Mouse (Mus musculus): ENCODE data around the gene A730071L15Rik. TPM values are rescaled to one million over a fixed set of nuclear protein-coding genes. Genes with fewer than 3 reads are reported as not detected.
A peak's percentile ranks its signal among the peaks of the same experiment; 100 is the strongest.

Gene A730071L15Rik
- total RNA-seq, 2 experiments from 2014 or later: 0.15 to 0.20 TPM

- DNase-seq: no peak
- intact Hi-C loops (cut with DNase I): no loop called here
Measured at GRCm38 (mm10) chr11:6179194-6179593, 20.6 kb upstream of the A730071L15Rik start.

- intact Hi-C loops (cut with DNase I): no loop called here
- DNase-seq: no peak
Measured at GRCm38 (mm10) chr11:6180811-6181399, 18.9 kb upstream of the A730071L15Rik start.

GRCm38 (mm10) chr11:6183246-6183645 is 16.6 kb upstream of the A730071L15Rik start:
- intact Hi-C loops (cut with DNase I): no loop called here
- DNase-seq: no peak

DNA sequence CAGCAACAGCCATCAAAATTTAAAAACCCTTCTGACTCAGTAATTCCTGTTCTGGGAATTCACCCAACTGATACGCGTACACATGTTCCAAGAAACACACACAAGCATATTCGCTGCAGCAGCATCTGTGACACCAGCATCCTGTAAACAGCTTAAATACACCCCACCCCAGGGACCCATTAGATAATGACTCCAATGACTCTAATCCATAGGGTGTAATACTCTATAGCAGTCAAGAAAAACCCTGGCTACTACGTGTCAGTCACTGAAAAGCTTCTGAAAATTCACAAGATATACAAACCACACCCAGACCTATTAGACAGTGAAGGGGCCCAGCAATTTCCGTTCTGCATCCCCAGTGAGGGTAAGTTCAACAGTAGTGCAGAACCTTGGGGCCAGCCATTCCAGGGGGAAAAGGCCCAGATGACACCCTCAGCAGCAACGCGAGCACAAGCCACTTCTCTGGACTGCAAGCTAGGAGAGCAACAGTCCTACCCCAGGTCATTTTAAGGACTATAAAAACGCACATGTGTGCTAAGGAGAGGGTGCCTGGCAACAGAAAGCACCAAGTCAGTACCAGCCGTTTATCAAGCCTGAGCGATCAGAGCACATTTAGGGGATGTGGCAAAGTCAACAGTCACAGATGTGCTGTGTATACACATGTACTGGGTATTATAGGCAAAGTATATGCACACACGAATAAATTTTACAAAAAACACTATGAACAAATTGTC is 15.5 kb upstream of the A730071L15Rik start:
- intact Hi-C loops (cut with DNase I): no loop called here
- DNase-seq: no peak

DNA sequence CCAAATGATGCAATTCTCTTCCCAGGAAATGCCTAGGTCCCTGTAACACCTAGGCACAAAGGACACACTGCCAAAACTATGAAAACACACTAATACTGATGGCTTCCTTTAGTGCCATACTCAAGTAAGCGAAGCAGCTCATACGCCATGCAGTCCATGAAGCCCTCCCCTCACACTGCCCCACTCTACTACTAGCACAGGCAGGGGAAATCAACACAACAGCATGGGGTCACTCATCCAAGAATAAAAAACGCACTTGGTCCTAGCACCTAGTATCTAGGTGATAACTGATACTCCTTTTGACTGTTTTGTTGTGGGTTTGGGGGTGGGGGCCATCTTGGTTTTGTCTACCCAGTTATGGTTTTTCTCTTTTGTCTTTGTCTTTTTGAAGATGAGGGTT is 12.4 kb upstream of the A730071L15Rik start:
- no peak for DNase-seq
- intact Hi-C loops (cut with DNase I): loop anchor here (1.0 kb wide), 1 partner anchor 191 kb away; no protein-coding TSS in a partner anchor

GRCm38 (mm10) chr11:6187878-6188277 is 12.0 kb upstream of the A730071L15Rik start:
- DNase-seq: peak; percentile 83 to 88
- intact Hi-C loops (cut with DNase I): loop anchor here (1.0 kb wide), 1 partner anchor 192 kb away; no protein-coding TSS in a partner anchor

GRCm38 (mm10) chr11:6196780-6197179 is 3.0 kb upstream of the A730071L15Rik start:
- intact Hi-C loops (cut with DNase I): loop anchor here (5.0 kb wide), 1 partner anchor 66 kb away; no protein-coding TSS in a partner anchor
- DNase-seq: no peak

DNA sequence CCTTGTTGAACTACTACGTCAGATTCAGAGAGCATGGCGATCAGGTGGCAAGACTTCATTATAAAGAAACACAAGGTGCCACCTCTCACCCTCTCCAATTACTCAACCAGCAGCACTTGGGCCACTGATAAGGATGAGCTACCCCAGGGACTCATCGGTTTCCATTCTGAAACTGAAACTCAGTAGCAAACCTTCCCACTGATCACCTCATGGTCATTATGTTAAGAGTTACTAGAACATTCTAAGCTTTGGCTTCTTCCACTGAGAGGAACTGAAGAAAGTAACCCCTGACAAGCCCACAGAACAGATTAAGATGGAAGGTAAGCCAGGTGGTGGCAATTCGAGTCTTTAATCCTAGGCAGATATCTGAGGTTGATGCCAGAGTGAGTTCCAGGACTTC is 1.4 kb upstream of the A730071L15Rik start:
- intact Hi-C loops (cut with DNase I): loop anchor here (5.0 kb wide), 1 partner anchor 64 kb away; no protein-coding TSS in a partner anchor

DNA sequence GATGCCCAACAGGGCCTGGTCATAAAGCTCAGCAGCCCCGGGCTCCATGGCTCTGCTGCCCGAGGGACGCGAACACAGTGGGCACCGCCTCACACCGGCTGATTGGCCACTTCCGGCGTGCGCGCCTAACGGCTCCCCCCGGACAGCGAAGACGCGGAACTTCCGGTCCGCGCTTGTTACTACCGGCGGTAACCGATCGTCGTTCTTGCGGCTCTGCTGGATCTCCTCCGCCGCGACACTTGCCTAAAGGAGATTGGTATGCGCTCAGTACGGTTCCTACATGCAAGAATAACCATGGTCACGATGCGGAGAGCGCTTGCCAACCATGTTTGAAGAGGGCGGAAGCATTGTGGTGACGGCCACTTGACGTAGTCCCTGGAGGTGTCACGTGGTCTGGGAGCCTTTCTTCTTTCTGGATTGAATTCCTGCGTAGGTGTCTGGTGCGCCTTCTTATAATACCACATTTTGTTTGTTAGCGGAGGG is 299 bp downstream of the A730071L15Rik start, which contains the start of gene Nudcd3:
TSS of gene Nudcd3 (minus strand) at position 329 of the 483 bp plus-strand sequence.
- intact Hi-C loops (cut with DNase I): no loop called here
- peak; percentile 80 to 89 for DNase-seq

More for the DNA sequence above, 1.4 kb upstream of the A730071L15Rik start:
- DNase-seq: no peak

DNA sequence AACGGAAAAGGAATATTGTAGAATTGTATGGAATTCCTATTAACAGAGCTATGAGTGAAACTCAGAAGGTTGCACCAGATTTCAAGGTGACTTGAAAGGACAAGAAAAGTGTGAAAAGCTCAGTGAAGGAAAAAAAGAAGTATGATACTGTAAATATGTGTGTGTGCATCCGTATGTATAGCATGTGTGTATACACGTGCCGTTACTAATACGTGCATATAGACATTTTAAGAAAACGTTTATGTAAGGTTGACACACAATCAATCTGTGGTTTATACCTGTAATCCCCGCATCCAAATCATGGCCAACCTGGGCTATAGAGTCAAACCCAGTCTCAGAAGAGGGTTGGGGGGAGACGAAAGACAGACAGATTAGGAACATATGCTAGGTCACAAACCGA is 741 bp downstream of the A730071L15Rik start:
- DNase-seq: no peak
- intact Hi-C loops (cut with DNase I): no loop called here

DNA sequence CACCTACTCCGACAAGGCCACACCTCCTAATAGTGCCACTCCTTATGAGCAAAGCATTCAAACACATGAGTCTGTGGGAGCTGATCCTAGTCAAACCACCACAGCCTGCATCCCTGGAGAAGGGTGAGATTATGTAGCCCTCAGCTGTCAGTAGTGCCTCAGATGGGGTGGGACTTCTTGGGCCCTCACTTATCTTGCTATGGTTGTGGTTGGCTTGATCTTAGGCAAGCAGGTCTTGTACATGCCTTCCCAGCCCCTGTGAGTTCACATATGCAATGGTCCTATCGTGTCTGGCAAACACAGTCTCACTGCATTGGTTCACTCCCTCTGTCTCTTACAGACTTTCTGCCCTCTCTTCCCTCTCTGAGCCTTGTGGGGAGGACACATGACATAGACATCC is 7.3 kb downstream of the A730071L15Rik start:
- DNase-seq: no peak
- intact Hi-C loops (cut with DNase I): no loop called here

DNA sequence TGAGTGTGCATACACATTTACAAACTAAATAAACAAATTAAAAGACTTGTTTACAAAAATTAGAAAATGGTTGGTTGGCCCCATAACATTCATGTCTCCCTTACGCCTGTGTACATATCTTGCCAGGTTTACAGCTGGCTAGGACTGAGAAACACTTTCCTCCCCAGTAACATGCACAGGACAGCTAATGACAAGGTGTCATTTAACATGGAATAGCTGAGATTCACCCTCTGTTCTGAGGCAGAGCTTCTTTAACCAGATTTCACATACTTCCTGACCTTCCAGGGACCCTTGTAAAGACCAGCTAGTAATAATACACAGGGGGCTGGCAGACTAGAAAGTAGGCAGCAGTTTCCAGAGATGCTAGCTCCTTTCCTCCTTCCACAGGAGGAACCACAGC is 8.3 kb downstream of the A730071L15Rik start:
- intact Hi-C loops (cut with DNase I): no loop called here
- no peak for DNase-seq

DNA sequence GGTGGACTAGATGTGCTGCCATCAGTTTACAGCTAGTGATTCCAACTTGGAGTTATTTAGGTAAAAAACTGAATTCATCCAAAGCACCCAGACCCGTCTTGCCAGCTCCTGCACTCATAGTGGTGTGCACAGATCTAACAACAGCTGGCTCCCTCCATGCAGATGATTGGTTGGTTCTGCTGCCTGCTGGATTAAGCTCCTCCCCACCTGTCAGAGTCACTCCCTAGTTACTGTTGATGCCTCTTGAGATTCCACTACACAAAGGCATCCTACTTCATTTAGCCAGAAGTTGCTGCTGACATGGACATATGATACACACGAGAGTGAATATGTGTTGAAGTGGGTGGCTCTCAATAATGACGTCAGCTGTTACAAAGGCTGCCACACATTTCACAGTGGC is 17.0 kb downstream of the A730071L15Rik start:
- no peak for DNase-seq
- intact Hi-C loops (cut with DNase I): no loop called here

- intact Hi-C loops (cut with DNase I): no loop called here
- no peak for DNase-seq
Measured at GRCm38 (mm10) chr11:6218189-6218896, 18.5 kb downstream of the A730071L15Rik start.

DNA sequence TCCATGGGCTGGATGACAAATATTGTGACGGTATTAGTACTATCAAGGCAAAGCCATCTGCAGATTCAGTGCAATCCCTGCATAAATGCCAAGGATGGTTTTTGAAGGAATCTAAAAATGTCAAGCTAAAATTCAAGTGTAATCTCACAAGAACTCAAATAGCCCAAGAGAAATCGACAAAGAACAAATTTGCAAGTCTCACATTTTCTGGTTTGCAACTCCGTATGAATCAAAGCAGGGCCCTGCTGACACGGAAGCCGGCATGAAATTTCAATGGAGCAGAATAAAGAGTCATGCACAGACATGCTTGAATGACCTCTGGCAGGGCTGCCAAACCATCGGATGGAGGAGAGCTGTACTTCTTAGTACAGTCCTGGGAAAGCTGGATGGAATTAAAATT is 20.1 kb downstream of the A730071L15Rik start:
- intact Hi-C loops (cut with DNase I): no loop called here
- no peak for DNase-seq

GRCm38 (mm10) chr11:6222187-6222586 is 22.4 kb downstream of the A730071L15Rik start:
- intact Hi-C loops (cut with DNase I): no loop called here
- DNase-seq: no peak

DNA sequence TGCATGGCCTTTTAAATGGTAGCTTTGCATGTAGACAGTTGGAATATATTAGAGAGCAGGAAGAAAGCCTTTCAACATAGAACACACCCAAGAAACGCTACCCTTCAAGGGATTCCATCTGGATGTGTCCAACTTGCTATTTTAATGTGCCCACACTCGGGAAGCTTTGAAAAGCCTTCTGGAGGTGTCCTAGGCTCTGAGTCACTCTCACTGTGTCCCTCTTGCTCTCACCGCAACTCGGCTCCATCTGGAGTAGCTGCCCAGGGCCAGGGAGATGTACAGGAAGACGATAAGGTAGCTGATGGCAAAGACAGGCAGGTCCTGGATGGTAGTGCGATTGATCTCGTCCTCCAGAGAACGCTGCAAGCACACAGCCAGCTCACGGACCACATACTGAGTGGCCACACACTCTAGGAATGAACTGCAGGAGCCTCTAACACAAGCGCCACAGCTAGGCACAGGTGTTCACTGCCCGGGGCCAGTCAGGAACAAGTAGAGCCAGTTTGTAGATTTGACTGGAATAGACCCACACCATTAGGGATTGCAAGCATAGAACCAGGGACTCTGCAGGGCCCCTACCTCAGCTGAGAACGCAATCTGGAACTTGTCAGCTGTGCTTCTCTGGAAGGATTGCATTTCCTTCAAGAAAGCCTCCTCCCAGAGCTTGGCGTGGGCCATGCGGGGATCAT is 24.9 kb downstream of the A730071L15Rik start:
- intact Hi-C loops (cut with DNase I): no loop called here
- DNase-seq: no peak

- intact Hi-C loops (cut with DNase I): no loop called here
- DNase-seq: no peak
Measured at GRCm38 (mm10) chr11:6230012-6230411, 30.2 kb downstream of the A730071L15Rik start, which contains the start of gene Npc1l1. Gene Npc1l1 (minus strand): TSS chr11:6230143.

- no peak for DNase-seq
- intact Hi-C loops (cut with DNase I): no loop called here
Measured at GRCm38 (mm10) chr11:6233025-6233424, 33.2 kb downstream of the A730071L15Rik start.

DNA sequence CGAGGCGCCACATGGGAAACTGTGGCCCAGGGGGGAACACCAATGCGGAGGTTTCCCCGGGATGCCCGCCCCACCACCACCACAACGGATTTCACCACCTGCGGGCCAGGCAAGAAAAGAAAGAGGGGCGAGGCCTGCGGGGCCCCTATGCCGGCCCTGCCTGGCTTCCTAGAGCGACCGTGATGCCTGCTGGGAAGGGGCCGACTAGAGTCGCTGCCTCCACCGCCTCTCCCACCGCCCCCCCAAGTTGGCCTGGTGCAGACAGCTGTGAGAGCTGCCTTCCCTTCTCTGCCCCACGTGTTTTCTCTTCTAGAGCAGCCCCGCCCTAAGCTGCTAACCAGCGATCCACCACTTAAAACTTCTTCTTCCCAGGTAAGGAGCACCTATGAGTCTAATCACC is 44.9 kb downstream of the A730071L15Rik start:
- intact Hi-C loops (cut with DNase I): no loop called here
- DNase-seq: no peak

Data from gastrocnemius, postnatal 36 days (tissue).